Mouse (Mus musculus) ES-Bruce4 (cell line): Measurements from ENCODE around the gene Dync1li2. TPM values are rescaled to one million over a fixed set of nuclear protein-coding genes. Genes with fewer than 3 reads are reported as not detected.

Experiments used
- H3K27ac ChIP-seq: 2 replicates; pipeline ENCODE4 v1.5.1; 2012; ENCODE audit warnings: low read length, inconsistent platforms; ENCODE audit not compliant: insufficient read depth
- H3K27me3 ChIP-seq: 2 replicates; pipeline ENCODE4 v1.6.1; 2012; ENCODE audit warnings: mild to moderate bottlenecking, low read length, inconsistent platforms; ENCODE audit not compliant: control insufficient read depth, poor library complexity, insufficient read depth, severe bottlenecking
- H3K36me3 ChIP-seq: 2 replicates; pipeline ENCODE4 v1.6.1; 2012; ENCODE audit warnings: inconsistent platforms, mild to moderate bottlenecking, low read length, moderate library complexity; ENCODE audit not compliant: control insufficient read depth, poor library complexity, insufficient read depth, severe bottlenecking
- H3K4me1 ChIP-seq: one replicate; pipeline ENCODE4 v1.8.1; 2011; ENCODE audit warnings: low read length; ENCODE audit not compliant: control insufficient read depth, insufficient read depth
- H3K4me3 ChIP-seq: 2 replicates; pipeline ENCODE4 v1.5.1; 2011; ENCODE audit warnings: low read depth, mild to moderate bottlenecking, low read length
- H3K9ac ChIP-seq: 2 replicates; pipeline ENCODE4 v1.6.1; 2012; ENCODE audit warnings: low read depth, mild to moderate bottlenecking, inconsistent platforms; ENCODE audit not compliant: poor library complexity, severe bottlenecking
- H3K9me3 ChIP-seq: replicated peaks from 2 replicates; pipeline ENCODE4 v1.6.1; 2012; ENCODE audit warnings: mild to moderate bottlenecking, low read length, inconsistent platforms; ENCODE audit not compliant: control insufficient read depth, poor library complexity, insufficient read depth, severe bottlenecking
- CTCF ChIP-seq: IDR thresholded peaks from one replicate; pipeline ENCODE4 v1.8.1; 2011; ENCODE audit warnings: low read depth, low read length
- EP300 ChIP-seq: IDR thresholded peaks from 2 replicates; pipeline ENCODE4 v1.6.1; 2011; ENCODE audit warnings: low read depth, low read length; ENCODE audit not compliant: insufficient read depth
- POLR2A ChIP-seq: IDR thresholded peaks from one replicate; pipeline ENCODE4 v1.8.1; 2011; ENCODE audit warnings: low read length; ENCODE audit not compliant: insufficient read depth
- polyA plus RNA-seq: library from polyadenylated mRNA; stranded (reverse); fragments of >200 nt; gene quantifications from 2 replicates; pipeline ENCODE4 v1.2.4, GENCODE M21; 2011; ENCODE audit warnings: low read depth; ENCODE audit not compliant: missing spikeins, insufficient read depth, insufficient read length

Dync1li2 gene
- polyA plus RNA-seq, 1 experiment = 43.2 TPM

DNA sequence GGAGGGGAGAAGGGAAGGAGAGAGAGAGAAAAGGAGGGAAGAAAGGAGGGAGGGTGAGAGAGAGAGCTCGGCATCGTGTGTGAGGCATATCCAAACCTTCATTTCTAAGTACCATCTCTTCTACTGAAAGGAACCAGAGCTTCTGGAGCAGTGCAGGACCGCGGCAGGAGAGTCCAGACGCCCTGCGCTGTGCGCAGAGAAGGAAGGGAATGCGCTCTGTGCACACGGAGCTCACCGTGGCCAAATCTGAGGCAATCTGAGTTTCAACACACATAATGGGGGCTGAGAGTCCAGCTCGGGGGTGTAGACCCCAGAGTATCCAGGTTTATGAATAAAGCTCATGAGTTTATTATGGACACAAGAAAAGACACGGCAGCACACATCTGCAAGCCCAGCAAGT lies 73.3 kb downstream of the Dync1li2 start:
- TF ChIP-seq CTCF (no peak), EP300 (no peak), POLR2A (no peak)
- Histone ChIP-seq H3K27ac (no peak overlapping the region), H3K27me3 (no peaks in the 10 kb centered on the region), H3K4me3 (no peak overlapping the region), H3K9ac (no peak overlapping the region), H3K9me3 (peaks cover 29% of the 10 kb centered on the region), H3K4me1 (no peaks in the 10 kb centered on the region), H3K36me3 (no peaks in the 10 kb centered on the region)

Other genes starting within 250 kb of the Dync1li2 start
- gene Tk2, start 194.5 kb downstream of the Dync1li2 start, polyA plus RNA-seq = 17.2 and 18.0 TPM in 2 replicates
- 20.4 and 21.0 TPM in 2 replicates for gene Cklf, start 192.2 kb downstream of the Dync1li2 start, polyA plus RNA-seq
- gene Cmtm2a, start 149.9 kb downstream of the Dync1li2 start, polyA plus RNA-seq = not detected in 2 replicates
- not detected in 2 replicates for gene Gm45711, start 133.0 kb downstream of the Dync1li2 start, polyA plus RNA-seq
- gene Cmtm1, start 132.9 kb downstream of the Dync1li2 start, polyA plus RNA-seq = not detected in 2 replicates
- gene Gm11020, start 121.5 kb downstream of the Dync1li2 start, polyA plus RNA-seq = not detected in 2 replicates
- gene Cmtm2b, start 120.8 kb downstream of the Dync1li2 start, polyA plus RNA-seq = not detected in 2 replicates
- gene Cmtm3, start 103.6 kb downstream of the Dync1li2 start, polyA plus RNA-seq = 20.3 and 22.2 TPM in 2 replicates
- gene Cmtm4, start 47.2 kb downstream of the Dync1li2 start, polyA plus RNA-seq = 53.7 and 58.1 TPM in 2 replicates
- 1.1 and 1.5 TPM in 2 replicates for gene Terb1, start 66.9 kb upstream of the Dync1li2 start, polyA plus RNA-seq
- gene Nae1, start 91.6 kb upstream of the Dync1li2 start, polyA plus RNA-seq = 114 and 125 TPM in 2 replicates
- 1.2 and 1.4 TPM in 2 replicates for gene Car7, start 91.6 kb upstream of the Dync1li2 start, polyA plus RNA-seq
- gene Pdp2, start 148.4 kb upstream of the Dync1li2 start, polyA plus RNA-seq = 12.1 and 13.0 TPM in 2 replicates
- gene Cdh16, start 181.3 kb upstream of the Dync1li2 start, polyA plus RNA-seq = not detected in 2 replicates
- gene Rrad, start 188.3 kb upstream of the Dync1li2 start, polyA plus RNA-seq = 1.4 and 1.9 TPM in 2 replicates
- 63.4 and 71.3 TPM in 2 replicates for gene Ciao2b, start 198.9 kb upstream of the Dync1li2 start, polyA plus RNA-seq